Mouse (Mus musculus) intestine, embryonic 16.5 days (tissue): ENCODE results near the gene Rmnd5a. TPM values are rescaled to one million over a fixed set of nuclear protein-coding genes. Genes with fewer than 3 reads are reported as not detected.

ENCODE experiments used
- ATAC-seq: fragments of 200-750 bp; cut with Nextera tagmentation; 2 replicates; pipeline ENCODE4 v1.8.0; 2017; ENCODE audit warnings: moderate TSS enrichment, moderate library complexity
- H3K27ac ChIP-seq: fragments of 300-500 bp; sonication (generic); 2 replicates; pipeline ENCODE4 v1.5.1; 2014; ENCODE audit warnings: mild to moderate bottlenecking, low read length
- H3K27me3 ChIP-seq: fragments of 300-500 bp; sonication (generic); replicated peaks from 2 replicates; pipeline ENCODE4 v1.6.1; 2014; ENCODE audit warnings: low read length, control low read depth, mixed read lengths; ENCODE audit not compliant: control insufficient read depth, insufficient read depth
- H3K36me3 ChIP-seq: fragments of 300-500 bp; sonication (generic); 2 replicates; pipeline ENCODE4 v1.6.1; 2014; ENCODE audit warnings: low read length, control low read depth; ENCODE audit not compliant: control insufficient read depth, insufficient read depth
- H3K4me1 ChIP-seq: fragments of 300-500 bp; sonication (generic); 2 replicates; pipeline ENCODE4 v1.6.1; 2014; ENCODE audit warnings: low read length, control low read depth, mixed read lengths; ENCODE audit not compliant: control insufficient read depth, insufficient read depth
- H3K4me2 ChIP-seq: fragments of 300-500 bp; sonication (generic); 2 replicates; pipeline ENCODE4 v1.6.1; 2014; ENCODE audit warnings: low read depth, low read length, control low read depth
- H3K4me3 ChIP-seq: fragments of 300-500 bp; sonication (generic); 2 replicates; pipeline ENCODE4 v1.5.1; 2014; ENCODE audit warnings: mild to moderate bottlenecking, low read length
- H3K9ac ChIP-seq: fragments of 300-500 bp; sonication (generic); 2 replicates; pipeline ENCODE4 v1.6.1; 2014; ENCODE audit warnings: low read depth, low read length
- H3K9me3 ChIP-seq: fragments of 300-500 bp; sonication (generic); 2 replicates; pipeline ENCODE4 v1.6.1; 2016; ENCODE audit warnings: low read length, control low read depth; ENCODE audit not compliant: control insufficient read depth
- WGBS: fragments of 180-500 bp; shearing (Covaris S2); extraction: QIAGEN DNeasy Blood & Tissue Kit; methylation state at CpG from one replicate; pipeline ENCODE4 v1.1.7; 2014; 5-methylcytosine and 5-hydroxymethylcytosine counted together
- polyA plus RNA-seq: library from polyadenylated mRNA; unstranded; fragments of >200 nt; fragmentation: Nextera tagmentation; extraction: Ambion mirVana; gene quantifications from 2 replicates; pipeline ENCODE4 v1.2.1, GENCODE M21; 2015

Gene Rmnd5a
- polyA plus RNA-seq, 1 experiment from 2014 or later = 9.3 TPM

DNA sequence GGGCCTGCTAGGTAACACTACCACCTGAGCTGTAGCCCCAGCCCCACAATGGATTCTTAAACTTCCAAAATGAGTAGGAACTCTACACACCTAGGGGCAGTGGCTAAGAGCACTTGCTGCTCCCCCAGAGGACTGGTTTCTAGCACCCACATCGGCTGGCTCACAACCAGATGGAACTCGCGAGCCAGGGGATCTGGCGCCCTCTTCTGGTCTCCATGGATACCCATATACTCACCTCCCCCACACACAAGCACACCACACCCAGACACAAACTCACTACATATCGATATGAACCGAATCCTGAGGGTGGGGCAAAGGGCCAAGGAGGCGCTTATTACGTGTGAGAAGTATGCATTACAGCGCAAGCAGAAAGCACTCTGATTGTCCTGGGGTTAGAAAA is 92.4 kb downstream of the Rmnd5a start:
- no peak overlapping the region for H3K9ac ChIP-seq
- no peak overlapping the region for H3K4me3 ChIP-seq
- peaks cover 5% of the 10 kb centered on the region for H3K9me3 ChIP-seq
- H3K4me1 ChIP-seq = no peaks in the 10 kb centered on the region
- 95% methylated on average over 9 of the region's 9 CpGs for WGBS
- no peak overlapping the region for H3K4me2 ChIP-seq
- no peaks in the 10 kb centered on the region for H3K27me3 ChIP-seq
- no peak for ATAC-seq
- no peak overlapping the region for H3K27ac ChIP-seq
- no peaks in the 10 kb centered on the region for H3K36me3 ChIP-seq

DNA sequence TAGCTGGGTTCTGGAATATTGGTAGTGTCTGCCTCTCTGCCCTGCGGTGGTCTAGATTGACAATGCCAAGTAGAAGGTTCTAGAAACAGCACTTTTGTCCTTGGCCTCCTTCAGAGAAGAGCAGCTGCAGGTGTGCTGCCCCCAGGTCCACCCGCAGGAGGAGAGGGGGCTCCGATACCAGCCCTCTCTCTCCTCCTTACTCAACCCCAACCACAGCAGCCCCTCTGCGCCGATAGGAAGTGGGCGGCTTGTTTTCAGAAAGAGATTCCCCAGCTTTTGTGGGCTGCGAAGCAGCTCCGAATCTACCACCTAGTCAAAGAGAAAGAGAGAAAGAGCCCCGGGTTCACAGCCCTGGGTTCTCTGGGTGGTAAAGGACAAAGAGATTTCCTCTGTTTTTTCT is 99.3 kb downstream of the Rmnd5a start:
- WGBS = 84% methylated on average over 9 of the region's 9 CpGs

DNA sequence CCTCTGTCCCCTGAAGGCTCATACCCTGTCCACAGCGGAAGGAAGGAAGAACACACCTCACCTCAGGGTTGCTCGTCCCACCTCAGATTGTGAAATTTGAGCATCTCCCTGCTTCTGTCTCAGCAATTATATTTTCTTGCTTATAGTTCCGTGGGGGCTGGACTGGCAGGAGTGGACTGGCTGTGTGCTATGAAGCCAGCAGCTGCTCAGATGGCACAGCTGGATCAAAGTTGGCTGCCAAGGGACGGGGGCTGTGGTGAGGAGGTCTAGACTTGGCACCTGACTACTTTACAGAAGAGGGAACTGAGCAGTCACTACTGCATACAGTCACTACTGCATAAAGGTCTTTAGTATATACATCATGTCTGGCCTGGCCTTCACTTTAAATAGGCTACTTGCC is 101.1 kb downstream of the Rmnd5a start:
- Histone ChIP-seq H3K36me3 (no peaks in the 10 kb centered on the region), H3K9ac (no peak overlapping the region), H3K4me2 (no peak overlapping the region), H3K27me3 (no peaks in the 10 kb centered on the region), H3K9me3 (no peaks in the 10 kb centered on the region), H3K4me1 (no peaks in the 10 kb centered on the region), H3K27ac (no peak overlapping the region), H3K4me3 (no peak overlapping the region)
- no peak for ATAC-seq
- 84% methylated on average over 4 of the region's 4 CpGs for WGBS

More for the DNA sequence above, 99.3 kb downstream of the Rmnd5a start:
- Histone ChIP-seq H3K4me3 (no peak overlapping the region), H3K27me3 (no peaks in the 10 kb centered on the region), H3K27ac (no peak overlapping the region), H3K4me2 (no peak overlapping the region), H3K36me3 (no peaks in the 10 kb centered on the region), H3K9me3 (no peaks in the 10 kb centered on the region), H3K9ac (no peak overlapping the region), H3K4me1 (no peaks in the 10 kb centered on the region)
- ATAC-seq = no peak

DNA sequence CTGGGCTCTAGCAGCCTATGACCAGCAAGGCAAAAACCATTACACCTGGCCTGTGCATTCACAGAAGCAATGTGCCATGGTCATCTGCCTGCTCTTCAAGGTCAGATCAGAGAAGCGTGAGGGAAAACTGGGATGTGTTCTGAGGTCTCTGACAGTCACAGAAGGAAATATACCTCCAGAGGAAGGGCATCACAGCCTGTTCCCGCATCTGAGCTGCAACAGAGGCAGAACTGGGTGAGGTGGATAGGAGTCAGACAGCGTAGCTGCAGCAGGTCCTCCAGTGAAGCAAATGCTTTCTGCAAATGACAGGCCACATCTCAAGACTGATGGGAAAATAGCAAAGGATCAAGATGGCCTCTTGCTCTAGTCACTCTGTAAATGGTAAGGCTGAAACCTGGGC is 101.5 kb downstream of the Rmnd5a start:
- Histone ChIP-seq H3K4me3 (no peak overlapping the region), H3K36me3 (no peaks in the 10 kb centered on the region), H3K4me1 (no peaks in the 10 kb centered on the region), H3K9me3 (no peaks in the 10 kb centered on the region), H3K27me3 (no peaks in the 10 kb centered on the region), H3K27ac (no peak overlapping the region), H3K9ac (no peak overlapping the region), H3K4me2 (no peak overlapping the region)
- ATAC-seq = no peak
- WGBS = 75% methylated on average over 3 of the region's 3 CpGs

Other genes starting within 250 kb of the Rmnd5a start
- gene Fabp1, start 240.8 kb downstream of the Rmnd5a start, polyA plus RNA-seq = 4,478 and 6,129 TPM in 2 replicates
- gene Krcc1, start 169.0 kb downstream of the Rmnd5a start, polyA plus RNA-seq = 70.8 and 72.0 TPM in 2 replicates
- 0.34 and 0.36 TPM in 2 replicates for gene Smyd1, start 118.4 kb downstream of the Rmnd5a start, polyA plus RNA-seq
- gene Cd8b1, start 117.8 kb downstream of the Rmnd5a start, polyA plus RNA-seq = not detected in 2 replicates
- not detected in 2 replicates for gene Cd8a, start 67.2 kb downstream of the Rmnd5a start, polyA plus RNA-seq
- 8.5 and 18.2 TPM in 2 replicates for gene Rnf103, start 53.3 kb upstream of the Rmnd5a start, polyA plus RNA-seq
- 78.8 and 83.3 TPM in 2 replicates for gene Chmp3, start 103.2 kb upstream of the Rmnd5a start, polyA plus RNA-seq
- gene Kdm3a, start 192.4 kb upstream of the Rmnd5a start, polyA plus RNA-seq = 40.2 and 46.7 TPM in 2 replicates